Comparison of ENCODE assay signal across 9 mouse cellular contexts in genomic region chr10:77901871-77902210, GRCm38 (mm10). TPM values are rescaled to one million over a fixed set of nuclear protein-coding genes. Genes with fewer than 3 reads are reported as not detected.
A peak's percentile ranks its signal among the peaks of the same experiment; 100 is the strongest.
DNase-seq lines count a peak whose midpoint lies in the region; ATAC-seq and TF ChIP-seq lines count a peak whose summit lies in the region.
"Had no signal": no experiment of that assay in that cellular context is flagged by ENCODE, and none has a peak within 500 bp of the region (broad histone marks: within the 10 kb centered on the region; RNA-seq: fewer than 3 reads in every experiment).

No protein-coding gene starts in this region.

- in situ Hi-C loops in ES-E14 (cut with MboI; ENCODE audit: low sequenced_read_pairs in 2 of 2, unreplicated experiment in 2 of 2), result no loop called here

- intact Hi-C loops in heart, postnatal 25 days (cut with DNase I), result no loop called here

- H3K4me3 ChIP-seq in ES-E14 (ENCODE audit: insufficient read depth in 1 of 2, low read depth in 1 of 2, low read length in 2 of 2, poor library complexity in 1 of 2, severe bottlenecking in 1 of 2), result peak overlapping the region; percentile 85 to 95
- H3K4me3 ChIP-seq in forebrain, embryonic 13.5 days, result peak overlapping the region; percentile 59
- peak overlapping the region; percentile 64 for H3K4me3 ChIP-seq in midbrain, embryonic 15.5 days

- H3K27me3 ChIP-seq in forebrain, embryonic 13.5 days, result peaks cover 9% of the 10 kb centered on the region; the same call in 1 of the 2 replicates
- H3K27me3 ChIP-seq in midbrain, embryonic 15.5 days (replicated peaks), result no peaks in the 10 kb centered on the region

- H3K36me3 ChIP-seq in ES-E14 (ENCODE audit: control insufficient read depth, insufficient read depth, low read length, poor library complexity, severe bottlenecking), result peaks cover 9% of the 10 kb centered on the region; the same call in 1 of the 2 replicates
- no peaks in the 10 kb centered on the region for H3K36me3 ChIP-seq in forebrain, embryonic 13.5 days (ENCODE audit: poor library complexity, severe bottlenecking)
- H3K36me3 ChIP-seq in midbrain, embryonic 15.5 days (replicated peaks), result no peaks in the 10 kb centered on the region
- H3K36me3 ChIP-seq: G1E had no signal

- DNase-seq in heart, adult 11 months, result peak; percentile 90
- no peak for DNase-seq in heart, postnatal 25 days (ENCODE audit: low spot score)
- DNase-seq in ES-E14 (ENCODE audit: low read depth, low spot score) (no peak), MN1 (ENCODE audit: low spot score) (no peak)
- peak; percentile 55 for DNase-seq in kidney, postnatal 10 days
- DNase-seq in natural killer cell, adult 2 months (ENCODE audit: low spot score in 2 of 2), result no peak

- H3K9me3 ChIP-seq in ES-E14 (ENCODE audit: control insufficient read depth, insufficient read depth, low read depth, low read length), result no peaks in the 10 kb centered on the region
- no peaks in the 10 kb centered on the region; the same call in 1 of the 2 replicates for H3K9me3 ChIP-seq in forebrain, embryonic 13.5 days (replicated peaks)
- H3K9me3 ChIP-seq in midbrain, embryonic 15.5 days, result no peaks in the 10 kb centered on the region
- H3K9me3 ChIP-seq: G1E had no signal

- ATAC-seq in forebrain, embryonic 13.5 days, result peak; percentile 43
- peak; percentile 48 for ATAC-seq in midbrain, embryonic 15.5 days (replicated peaks)

- H3K4me2 ChIP-seq in forebrain, embryonic 13.5 days, result peak overlapping the region; percentile 82
- H3K4me2 ChIP-seq in midbrain, embryonic 15.5 days, result peak overlapping the region; percentile 65

- H3K27ac ChIP-seq in ES-E14 (ENCODE audit: insufficient read depth, low read depth, low read length, poor library complexity, severe bottlenecking), result no peak overlapping the region
- H3K27ac ChIP-seq in forebrain, embryonic 13.5 days, result no peak overlapping the region
- peak overlapping the region; percentile 76 for H3K27ac ChIP-seq in midbrain, embryonic 15.5 days

- H3K4me1 ChIP-seq in ES-E14 (ENCODE audit: control insufficient read depth in 2 of 2, insufficient read depth in 2 of 2, low read length in 2 of 2, poor library complexity in 1 of 2), result peaks cover 0 to 3% of the 10 kb centered on the region in 2 experiments; a peak in 2 of 4 replicates
- H3K4me1 ChIP-seq in forebrain, embryonic 13.5 days, result 0 out of 2 replicates have a peak, but pooled peaks cover 15% of the 10 kb centered on the region
- H3K4me1 ChIP-seq in midbrain, embryonic 15.5 days, result peaks cover 16% of the 10 kb centered on the region

- WGBS in forebrain, embryonic 13.5 days, result 1% methylated on average over 14 of the region's 14 CpGs
- 2% methylated on average over 14 of the region's 14 CpGs for WGBS in midbrain, embryonic 15.5 days

- peak overlapping the region; percentile 91 for H3K9ac ChIP-seq in ES-E14 (ENCODE audit: insufficient read depth, low read depth, low read length, poor library complexity, severe bottlenecking)
- peak overlapping the region; percentile 70 for H3K9ac ChIP-seq in forebrain, embryonic 13.5 days
- H3K9ac ChIP-seq in midbrain, embryonic 15.5 days, result peak overlapping the region; percentile 69

TF ChIP-seq in ES-E14, 5 proteins besides CTCF, POLR2A, EP300 and RAD21:
- TF ChIP-seq ZC3H11A (IDR thresholded peaks at IDR 0.05; ENCODE audit: borderline replicate concordance, low read depth, low read length), result no peak

RNA-seq across cellular contexts. Expression of gene Lrrc3, which starts 0.5 kb away (rescaled TPM):
- under 1 TPM; 0.65 to 0.73 TPM for total RNA-seq in heart, postnatal 25 days (2021)
- 2.5 and 4.1 TPM in 2 replicates for total RNA-seq in ES-E14 (2012; rRNA removed)
- polyA plus RNA-seq in forebrain, embryonic 13.5 days (2015; fragmentation: Nextera tagmentation; extraction: Ambion mirVana), result 4.7 and 6.8 TPM in 2 replicates
- 24.2 and 24.3 TPM in 2 replicates for polyA plus RNA-seq in midbrain, embryonic 15.5 days (2015; fragmentation: Nextera tagmentation; extraction: Ambion mirVana)
- polyA plus RNA-seq: G1E had no signal

RNA-seq across cellular contexts. Expression of gene Gm3285, which starts 40.1 kb away (rescaled TPM):
- not detected for total RNA-seq in heart, postnatal 25 days (2021)
- not detected in 2 replicates for total RNA-seq in ES-E14 (2012; rRNA removed)
- polyA plus RNA-seq in forebrain, embryonic 13.5 days (2015; fragmentation: Nextera tagmentation; extraction: Ambion mirVana), result not detected in 2 replicates
- not detected in 2 replicates for polyA plus RNA-seq in midbrain, embryonic 15.5 days (2015; fragmentation: Nextera tagmentation; extraction: Ambion mirVana)
- total RNA-seq: G1E had no signal
- polyA plus RNA-seq: G1E had no signal

RNA-seq across cellular contexts. Expression of gene Gm10318, which starts 49.2 kb away (rescaled TPM):
- total RNA-seq in heart, postnatal 25 days (2021), result not detected
- total RNA-seq in ES-E14 (2012; rRNA removed), result not detected in 2 replicates
- not detected in 2 replicates for polyA plus RNA-seq in forebrain, embryonic 13.5 days (2015; fragmentation: Nextera tagmentation; extraction: Ambion mirVana)
- polyA plus RNA-seq in midbrain, embryonic 15.5 days (2015; fragmentation: Nextera tagmentation; extraction: Ambion mirVana), result not detected in 2 replicates
- total RNA-seq: G1E had no signal
- polyA plus RNA-seq: G1E had no signal

RNA-seq across cellular contexts. Expression of gene Gm36176, which starts 55.2 kb away (rescaled TPM):
- not detected for total RNA-seq in heart, postnatal 25 days (2021)
- not detected in 2 replicates for total RNA-seq in ES-E14 (2012; rRNA removed)
- polyA plus RNA-seq in forebrain, embryonic 13.5 days (2015; fragmentation: Nextera tagmentation; extraction: Ambion mirVana), result not detected in 2 replicates
- polyA plus RNA-seq in midbrain, embryonic 15.5 days (2015; fragmentation: Nextera tagmentation; extraction: Ambion mirVana), result not detected in 2 replicates
- total RNA-seq: G1E had no signal
- polyA plus RNA-seq: G1E had no signal

Comparison
In these comparisons a context has a peak if more than half of its experiments do, and no peak if none do; other contexts are left out.
1. DNase-seq: peak in heart, adult 11 months (single experiment) and kidney, postnatal 10 days (single experiment); none in heart, postnatal 25 days (single experiment), ES-E14 (single experiment), MN1 (single experiment) and natural killer cell, adult 2 months (0 of 2).
2. Peak in every context shown above with its lines, with median percentiles within 50 percentile points of each other: H3K4me3 ChIP-seq and H3K9ac ChIP-seq.